Mouse (Mus musculus) brain, adult 10 weeks (tissue): Measurements from ENCODE around the gene Prorsd1. TPM values are rescaled to one million over a fixed set of nuclear protein-coding genes. Genes with fewer than 3 reads are reported as not detected.

Experiments
- polyA plus RNA-seq: library from polyadenylated mRNA; stranded (reverse); fragments of 350-450 nt; fragmentation: Illumina TruSeq; extraction: RNeasy Lipid Tissue Mini Kit (QIAGEN cat#74804); gene quantifications from one replicate; pipeline ENCODE4 v1.2.3, GENCODE M21; 2015; ENCODE audit warnings: low read depth, low replicate concordance

Gene Prorsd1
- polyA plus RNA-seq: 6.8 TPM

GRCm38 (mm10) chr11:29514682-29515412, at the start of gene Prorsd1:
Gene Prorsd1, minus strand, starts transcription at chr11:29515033.

GRCm38 (mm10) chr11:29547752-29548503, 33.1 kb upstream of the Prorsd1 start, which contains the start of the genes Clhc1 and Rps27a:
Gene Clhc1, plus strand, starts transcription at chr11:29547950.
Gene Rps27a, minus strand, starts transcription at chr11:29548109.

GRCm38 (mm10) chr11:29525988-29526794, 11.4 kb upstream of the Prorsd1 start, which contains the start of gene Mtif2:
Gene Mtif2, plus strand, starts transcription at chr11:29526408.

Other genes with a start within 250 kb of the Prorsd1 start
- 30.8 TPM for gene Ccdc88a, start 141.4 kb downstream of the Prorsd1 start, polyA plus RNA-seq
- 33.3 TPM for gene Mtif2, start 11.4 kb upstream of the Prorsd1 start, polyA plus RNA-seq
- gene Clhc1, start 32.9 kb upstream of the Prorsd1 start, polyA plus RNA-seq: 0.46 TPM
- gene Rps27a, start 33.1 kb upstream of the Prorsd1 start, polyA plus RNA-seq: 976 TPM
- gene Rtn4, start 177.9 kb upstream of the Prorsd1 start, polyA plus RNA-seq: 817 TPM